Mouse (Mus musculus): ENCODE measurements at regions not wholly inside any gene's neighbourhood (a gene's known extent, or its start where the extent isn't known, plus 50 kb on each side); places are given as distances from the start of the nearest gene placed in this dataset.

DNA sequence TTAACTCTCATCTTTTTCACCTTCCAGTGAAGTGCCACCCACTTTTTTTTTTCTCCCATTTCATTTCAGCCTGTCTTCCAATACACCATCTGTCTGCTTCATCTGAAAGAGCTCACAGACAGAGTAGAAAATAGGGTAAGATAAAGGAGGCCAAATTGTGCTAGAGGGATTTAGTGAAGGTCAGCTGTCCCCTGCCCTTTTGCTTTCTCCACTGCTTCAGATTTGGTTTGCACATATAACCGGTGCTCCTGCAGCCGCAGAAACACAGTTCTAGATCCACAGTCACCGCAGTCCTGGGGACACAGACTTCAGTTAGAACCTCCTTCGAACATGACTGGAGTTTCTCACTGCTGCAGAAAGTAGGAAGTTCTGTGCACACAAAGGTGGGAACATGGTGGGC lies 126.4 kb upstream of the Cnr1 start:
- Histone ChIP-seq H3K36me3 (ENCODE audit: control insufficient read depth, insufficient read depth, low read length) (no peaks in the 10 kb centered on the region), H3K4me2 (replicated peaks; ENCODE audit: low read depth, low read length) (no peak overlapping the region), H3K27me3 (ENCODE audit: control insufficient read depth, insufficient read depth, low read length) (no peaks in the 10 kb centered on the region), H3K9me3 (ENCODE audit: control insufficient read depth, low read depth, low read length) (peaks cover 4% of the 10 kb centered on the region; the same call in 1 of the 2 replicates), H3K4me3 (ENCODE audit: low read depth, low read length) (no peak overlapping the region), H3K4me1 (ENCODE audit: control insufficient read depth, insufficient read depth, low read length) (no peaks in the 10 kb centered on the region), H3K9ac (replicated peaks; ENCODE audit: low read depth, low read length) (no peak overlapping the region), H3K27ac (ENCODE audit: low read length) (no peak overlapping the region)
- ATAC-seq (ENCODE audit: insufficient number of reproducible peaks, insufficient read depth, low FRiP score, low read depth): no peak
- 94% methylated on average over 4 of the region's 4 CpGs for WGBS

DNA sequence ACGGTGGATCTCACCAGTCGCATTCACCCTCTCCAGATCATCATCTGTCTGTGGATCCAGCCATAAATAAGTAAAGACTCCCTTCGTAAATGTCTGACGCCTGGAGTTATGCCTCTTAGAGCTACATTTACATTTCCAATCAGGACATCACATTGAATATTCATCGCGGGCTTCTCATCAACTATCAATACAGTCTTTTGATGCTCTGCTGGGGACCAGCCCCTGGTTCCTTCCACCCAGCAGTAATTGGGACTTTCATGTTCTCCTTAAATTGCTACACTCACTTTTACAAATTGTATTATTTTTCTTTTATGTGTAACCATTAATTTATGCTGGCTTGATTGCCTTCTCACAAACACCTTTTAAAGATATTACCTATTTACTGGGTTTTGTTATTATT lies 125.7 kb upstream of the Cnr1 start:
- H3K36me3 ChIP-seq (ENCODE audit: control insufficient read depth, insufficient read depth, low read length): no peaks in the 10 kb centered on the region
- H3K9ac ChIP-seq (replicated peaks; ENCODE audit: low read depth, low read length): no peak overlapping the region
- H3K4me1 ChIP-seq (ENCODE audit: control insufficient read depth, insufficient read depth, low read length): no peaks in the 10 kb centered on the region
- no peak overlapping the region for H3K4me2 ChIP-seq (replicated peaks; ENCODE audit: low read depth, low read length)
- H3K27ac ChIP-seq (ENCODE audit: low read length): no peak overlapping the region
- WGBS: 87% methylated on average over 6 of the region's 6 CpGs
- H3K27me3 ChIP-seq (ENCODE audit: control insufficient read depth, insufficient read depth, low read length): no peaks in the 10 kb centered on the region
- H3K4me3 ChIP-seq (ENCODE audit: low read depth, low read length): no peak overlapping the region
- H3K9me3 ChIP-seq (ENCODE audit: control insufficient read depth, low read depth, low read length): peaks cover 4% of the 10 kb centered on the region; the same call in 1 of the 2 replicates
- ATAC-seq (ENCODE audit: insufficient number of reproducible peaks, insufficient read depth, low FRiP score, low read depth): no peak

DNA sequence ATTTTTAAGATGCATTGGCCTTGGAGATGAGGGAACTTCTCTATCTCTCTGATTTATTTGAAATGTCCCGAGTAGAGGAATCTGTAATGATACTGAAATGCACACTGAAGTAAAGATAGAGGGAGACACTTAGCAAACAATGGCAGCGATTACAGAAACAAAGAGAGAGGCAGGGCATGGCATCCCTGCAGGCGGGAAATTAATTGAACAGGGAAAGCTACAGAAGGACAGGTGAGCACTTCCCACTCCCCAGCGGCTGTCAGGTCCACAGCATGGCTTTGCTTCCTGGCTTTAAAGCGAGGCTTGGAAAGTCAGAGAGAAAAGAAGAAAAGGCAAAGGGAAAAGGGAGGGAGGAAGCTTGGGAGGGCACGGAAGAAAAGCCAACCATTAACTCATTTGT lies 125.3 kb upstream of the Cnr1 start:
- H3K4me3 ChIP-seq (ENCODE audit: low read depth, low read length): no peak overlapping the region
- 50% methylated on average over 6 of the region's 6 CpGs for WGBS
- no peaks in the 10 kb centered on the region for H3K36me3 ChIP-seq (ENCODE audit: control insufficient read depth, insufficient read depth, low read length)
- ATAC-seq (ENCODE audit: insufficient number of reproducible peaks, insufficient read depth, low FRiP score, low read depth): no peak
- H3K27me3 ChIP-seq (ENCODE audit: control insufficient read depth, insufficient read depth, low read length): no peaks in the 10 kb centered on the region
- no peak overlapping the region for H3K27ac ChIP-seq (ENCODE audit: low read length)
- no peak overlapping the region for H3K9ac ChIP-seq (replicated peaks; ENCODE audit: low read depth, low read length)
- H3K4me1 ChIP-seq (ENCODE audit: control insufficient read depth, insufficient read depth, low read length): no peaks in the 10 kb centered on the region
- no peak overlapping the region for H3K4me2 ChIP-seq (replicated peaks; ENCODE audit: low read depth, low read length)
- peaks cover 4% of the 10 kb centered on the region; the same call in 1 of the 2 replicates for H3K9me3 ChIP-seq (ENCODE audit: control insufficient read depth, low read depth, low read length)

DNA sequence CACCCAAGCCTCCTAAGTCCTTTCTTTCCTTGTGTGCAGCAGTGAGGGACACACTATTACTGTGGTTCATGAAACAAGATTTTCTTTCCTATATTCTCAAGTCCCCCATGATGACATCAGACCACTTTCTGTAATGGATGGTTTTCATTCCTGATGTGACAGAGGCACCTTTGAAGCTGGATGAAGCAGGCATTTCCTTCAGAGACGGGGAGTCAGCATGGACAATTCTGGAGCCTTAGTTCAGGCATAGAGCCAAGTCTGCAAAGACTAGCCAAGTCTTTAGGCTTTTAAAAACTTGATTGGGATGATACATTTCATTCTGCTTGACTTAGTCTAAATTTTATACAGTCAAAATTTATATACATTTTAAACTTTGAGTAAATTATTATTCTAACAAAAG lies 124.6 kb upstream of the Cnr1 start:
- no peaks in the 10 kb centered on the region for H3K27me3 ChIP-seq (ENCODE audit: control insufficient read depth, insufficient read depth, low read length)
- WGBS: 22% methylated on average over 1 of the region's 1 CpGs
- no peaks in the 10 kb centered on the region for H3K4me1 ChIP-seq (ENCODE audit: control insufficient read depth, insufficient read depth, low read length)
- no peak for ATAC-seq (ENCODE audit: insufficient number of reproducible peaks, insufficient read depth, low FRiP score, low read depth)
- H3K4me2 ChIP-seq (replicated peaks; ENCODE audit: low read depth, low read length): no peak overlapping the region
- peaks cover 4% of the 10 kb centered on the region; the same call in 1 of the 2 replicates for H3K9me3 ChIP-seq (ENCODE audit: control insufficient read depth, low read depth, low read length)
- H3K4me3 ChIP-seq (ENCODE audit: low read depth, low read length): no peak overlapping the region
- H3K9ac ChIP-seq (replicated peaks; ENCODE audit: low read depth, low read length): no peak overlapping the region
- H3K27ac ChIP-seq (ENCODE audit: low read length): no peak overlapping the region
- H3K36me3 ChIP-seq (ENCODE audit: control insufficient read depth, insufficient read depth, low read length): no peaks in the 10 kb centered on the region

DNA sequence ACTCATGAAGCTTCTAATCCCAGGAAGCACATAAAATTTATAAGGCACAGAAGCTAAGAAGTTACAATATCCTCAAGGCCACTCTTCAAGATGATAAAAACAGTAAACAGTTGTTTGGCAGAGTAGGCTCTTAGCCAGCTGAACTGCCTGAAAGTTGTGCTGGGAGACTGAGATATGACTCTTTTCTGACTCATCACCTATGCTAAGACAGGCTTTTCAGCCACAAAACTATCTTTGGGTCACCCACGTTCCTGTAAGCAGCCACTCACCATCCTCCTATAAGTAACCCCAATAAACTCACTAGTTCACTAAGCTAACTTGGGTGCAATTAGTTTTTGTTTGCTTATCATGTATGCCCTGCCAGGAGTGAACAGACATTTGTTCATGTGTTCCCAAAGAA lies 112.1 kb upstream of the Cnr1 start:
- no peak overlapping the region for H3K27ac ChIP-seq (ENCODE audit: low read length)
- no peaks in the 10 kb centered on the region for H3K4me1 ChIP-seq (ENCODE audit: control insufficient read depth, insufficient read depth, low read length)
- ATAC-seq (ENCODE audit: insufficient number of reproducible peaks, insufficient read depth, low FRiP score, low read depth): no peak
- H3K9me3 ChIP-seq (ENCODE audit: control insufficient read depth, low read depth, low read length): no peaks in the 10 kb centered on the region
- 55% methylated on average over 1 of the region's 1 CpGs for WGBS
- H3K9ac ChIP-seq (replicated peaks; ENCODE audit: low read depth, low read length): no peak overlapping the region
- H3K4me3 ChIP-seq (ENCODE audit: low read depth, low read length): no peak overlapping the region
- no peaks in the 10 kb centered on the region for H3K27me3 ChIP-seq (ENCODE audit: control insufficient read depth, insufficient read depth, low read length)
- no peaks in the 10 kb centered on the region for H3K36me3 ChIP-seq (ENCODE audit: control insufficient read depth, insufficient read depth, low read length)
- H3K4me2 ChIP-seq (replicated peaks; ENCODE audit: low read depth, low read length): no peak overlapping the region

DNA sequence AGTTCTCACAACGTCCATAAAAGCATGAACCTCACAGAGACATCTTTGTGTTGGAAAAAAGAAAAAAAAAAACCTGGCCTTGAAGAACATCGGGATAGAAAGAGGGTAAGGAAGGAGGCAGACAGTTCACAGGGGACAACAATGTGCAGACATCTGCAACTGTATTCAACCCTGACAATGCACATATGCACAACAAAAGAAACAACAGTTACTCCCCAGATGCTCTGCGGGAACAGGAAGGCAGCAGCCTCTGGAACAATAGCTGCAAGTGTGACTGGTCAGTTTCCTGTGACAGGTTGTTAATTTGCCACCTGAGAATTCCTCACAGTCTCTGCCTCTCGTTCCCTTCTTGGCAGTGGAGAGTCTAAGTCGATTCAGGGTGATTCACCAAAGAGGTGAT lies 100.5 kb upstream of the Cnr1 start:
- Histone ChIP-seq H3K36me3 (ENCODE audit: control insufficient read depth, insufficient read depth, low read length) (no peaks in the 10 kb centered on the region), H3K27ac (ENCODE audit: low read length) (no peak overlapping the region), H3K4me3 (ENCODE audit: low read depth, low read length) (no peak overlapping the region), H3K4me2 (replicated peaks; ENCODE audit: low read depth, low read length) (no peak overlapping the region), H3K9me3 (ENCODE audit: control insufficient read depth, low read depth, low read length) (no peaks in the 10 kb centered on the region), H3K27me3 (ENCODE audit: control insufficient read depth, insufficient read depth, low read length) (no peaks in the 10 kb centered on the region), H3K9ac (replicated peaks; ENCODE audit: low read depth, low read length) (no peak overlapping the region), H3K4me1 (ENCODE audit: control insufficient read depth, insufficient read depth, low read length) (no peaks in the 10 kb centered on the region)
- WGBS: 11% methylated on average over 5 of the region's 5 CpGs
- no peak for ATAC-seq (ENCODE audit: insufficient number of reproducible peaks, insufficient read depth, low FRiP score, low read depth)

DNA sequence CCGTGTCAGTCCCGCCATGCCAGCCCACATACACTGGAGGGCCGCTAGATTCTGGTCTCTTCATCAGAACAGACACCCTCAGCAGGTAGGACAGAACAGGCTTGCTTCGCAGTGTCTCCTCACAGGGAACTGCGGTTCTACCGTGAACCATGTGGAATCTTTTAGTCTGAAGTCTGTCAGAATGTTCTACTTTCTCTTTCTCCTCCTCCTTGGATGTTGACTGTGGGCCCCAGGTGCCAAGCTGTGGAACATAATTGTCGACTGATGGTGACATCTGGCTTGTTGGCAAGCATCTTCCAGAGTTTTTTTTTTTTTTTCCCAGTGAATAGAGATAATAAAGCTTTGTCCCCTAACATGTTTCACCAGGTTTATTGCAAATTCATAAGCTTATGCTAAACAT lies 91.3 kb upstream of the Cnr1 start:
- no peak overlapping the region for H3K9ac ChIP-seq (replicated peaks; ENCODE audit: low read depth, low read length)
- WGBS: 88% methylated on average over 7 of the region's 7 CpGs

DNA sequence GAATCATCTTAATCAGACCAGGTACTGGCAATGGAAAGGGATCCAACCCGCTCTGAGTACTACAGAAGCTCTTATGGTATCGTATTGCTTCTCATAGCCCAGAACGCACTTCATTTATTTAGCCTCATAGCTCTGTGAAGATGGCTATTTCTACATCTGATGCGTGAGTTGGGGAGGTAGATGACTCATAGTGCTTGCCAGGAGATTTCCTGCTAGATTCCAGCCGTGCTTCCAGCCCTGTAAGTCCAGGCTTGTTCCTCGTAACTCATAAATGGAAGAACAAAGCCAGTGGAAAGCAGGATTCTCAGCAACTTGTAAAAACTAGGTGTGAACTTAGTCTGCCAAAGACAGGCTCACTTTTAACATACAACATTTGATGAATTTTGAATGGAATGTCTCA lies 86.0 kb upstream of the Cnr1 start:
- 68% methylated on average over 6 of the region's 6 CpGs for WGBS
- Histone ChIP-seq H3K27me3 (ENCODE audit: control insufficient read depth, insufficient read depth, low read length) (no peaks in the 10 kb centered on the region), H3K4me2 (replicated peaks; ENCODE audit: low read depth, low read length) (no peak overlapping the region), H3K9ac (replicated peaks; ENCODE audit: low read depth, low read length) (no peak overlapping the region), H3K36me3 (ENCODE audit: control insufficient read depth, insufficient read depth, low read length) (no peaks in the 10 kb centered on the region), H3K4me1 (ENCODE audit: control insufficient read depth, insufficient read depth, low read length) (no peaks in the 10 kb centered on the region), H3K4me3 (ENCODE audit: low read depth, low read length) (no peak overlapping the region), H3K27ac (ENCODE audit: low read length) (no peak overlapping the region), H3K9me3 (ENCODE audit: control insufficient read depth, low read depth, low read length) (no peaks in the 10 kb centered on the region)
- no peak for ATAC-seq (ENCODE audit: insufficient number of reproducible peaks, insufficient read depth, low FRiP score, low read depth)

More for the DNA sequence above, 91.3 kb upstream of the Cnr1 start:
- Histone ChIP-seq H3K4me3 (ENCODE audit: low read depth, low read length) (no peak overlapping the region), H3K27me3 (ENCODE audit: control insufficient read depth, insufficient read depth, low read length) (no peaks in the 10 kb centered on the region), H3K36me3 (ENCODE audit: control insufficient read depth, insufficient read depth, low read length) (no peaks in the 10 kb centered on the region), H3K4me2 (replicated peaks; ENCODE audit: low read depth, low read length) (no peak overlapping the region), H3K4me1 (ENCODE audit: control insufficient read depth, insufficient read depth, low read length) (no peaks in the 10 kb centered on the region), H3K9me3 (ENCODE audit: control insufficient read depth, low read depth, low read length) (no peaks in the 10 kb centered on the region), H3K27ac (ENCODE audit: low read length) (no peak overlapping the region)
- no peak for ATAC-seq (ENCODE audit: insufficient number of reproducible peaks, insufficient read depth, low FRiP score, low read depth)

DNA sequence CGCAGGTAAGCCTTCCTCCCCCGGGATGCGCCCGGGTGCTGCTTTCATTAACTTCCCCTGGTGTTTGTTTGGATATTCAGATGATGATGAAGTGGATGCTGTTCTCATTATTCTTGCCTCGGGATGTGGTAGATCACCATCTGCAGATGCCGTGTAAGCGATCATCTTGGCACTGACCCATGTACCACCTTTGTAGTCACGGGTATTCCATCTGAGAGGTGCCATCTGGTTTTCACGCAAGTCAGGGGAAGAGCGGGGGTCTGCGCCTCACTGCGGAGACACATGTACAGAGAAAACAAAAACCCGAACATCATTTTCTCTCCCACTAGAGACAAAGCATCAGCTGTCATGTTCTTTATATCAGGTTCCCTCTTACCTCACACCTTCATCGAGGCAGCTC lies 84.3 kb upstream of the Cnr1 start:
- no peak overlapping the region for H3K4me2 ChIP-seq (replicated peaks; ENCODE audit: low read depth, low read length)
- no peaks in the 10 kb centered on the region for H3K4me1 ChIP-seq (ENCODE audit: control insufficient read depth, insufficient read depth, low read length)
- no peak for ATAC-seq (ENCODE audit: insufficient number of reproducible peaks, insufficient read depth, low FRiP score, low read depth)
- no peaks in the 10 kb centered on the region for H3K27me3 ChIP-seq (ENCODE audit: control insufficient read depth, insufficient read depth, low read length)
- no peaks in the 10 kb centered on the region for H3K9me3 ChIP-seq (ENCODE audit: control insufficient read depth, low read depth, low read length)
- H3K27ac ChIP-seq (ENCODE audit: low read length): no peak overlapping the region
- H3K36me3 ChIP-seq (ENCODE audit: control insufficient read depth, insufficient read depth, low read length): no peaks in the 10 kb centered on the region
- 56% methylated on average over 14 of the region's 14 CpGs for WGBS
- H3K4me3 ChIP-seq (ENCODE audit: low read depth, low read length): no peak overlapping the region
- no peak overlapping the region for H3K9ac ChIP-seq (replicated peaks; ENCODE audit: low read depth, low read length)

Data from stomach, embryonic 14.5 days (tissue).